Mouse (Mus musculus) left cerebral cortex, adult 2 months (tissue): ENCODE results near the gene Flii. TPM values are rescaled to one million over a fixed set of nuclear protein-coding genes. Genes with fewer than 3 reads are reported as not detected.

Experiments
- DNase-seq, 2 experiments: peaks; one replicate each; pipeline ENCODE4 v3.0.0; 2021 to 2022; ENCODE audit warnings: low spot score in 2 of 2, mixed read lengths in 1 of 2; ENCODE audit errors: extremely low spot score in 1 of 2
- H3K27ac ChIP-seq: fragments of 200-600 bp; 2 replicates; pipeline ENCODE4 v1.8.1; 2022
- H3K4me3 ChIP-seq: fragments of 200-600 bp; 2 replicates; pipeline ENCODE4 v1.8.1; 2022
- CTCF ChIP-seq: fragments of 200-600 bp; IDR thresholded peaks from 2 replicates; pipeline ENCODE4 v1.8.1; 2022; ENCODE audit warnings: antibody characterized with exemption, mild to moderate bottlenecking, moderate library complexity
- intact Hi-C: fragments of 180-260 bp; cut with DNase I; formaldehyde crosslinking; loops from one replicate; pipeline ENCODE4 v1.15.1; 2025
- long read RNA-seq, 2 experiments: library from polyadenylated mRNA; stranded (forward); transcript quantifications; one replicate each; pipeline ENCODE4 v2.0.0; 2021; ENCODE audit warnings: borderline mapping rate in 2 of 2
- total RNA-seq, 2 experiments: library from RNA; stranded (reverse); gene quantifications; 2 replicates each; pipeline ENCODE4 v1.2.3; 2021

Flii gene
- 10 to 100 TPM; 65.0 to 65.3 TPM for total RNA-seq
- long read RNA-seq, experiment 1, full-length matches to known transcripts: 43 of 71 reads
- long read RNA-seq, experiment 1, partial matches to known transcripts: 5 of 71 reads
- long read RNA-seq, experiment 1, other reads (novel, unspliced or antisense): 23 of 71 reads
- long read RNA-seq, experiment 2, full-length matches to known transcripts: 40 of 84 reads
- long read RNA-seq, experiment 2, partial matches to known transcripts: 7 of 84 reads
- long read RNA-seq, experiment 2, other reads (novel, unspliced or antisense): 37 of 84 reads

- TF ChIP-seq CTCF: peak; percentile 70
- Histone ChIP-seq H3K27ac (peak within 1 kb of the TSS; percentile 82), H3K4me3 (peak within 1 kb of the TSS; percentile 87)
- intact Hi-C loops: no loop called here
- DNase-seq: peak; percentile 78 to 84
These were observed at the start of gene Flii for GRCm38 (mm10) chr11:60726601-60727391. Gene Flii (minus strand): TSS chr11:60727263.

GRCm38 (mm10) chr11:60776107-60776828 is 49.2 kb upstream of the Flii start:
- Histone ChIP-seq H3K4me3 (peak overlapping the region; percentile 88), H3K27ac (peak overlapping the region; percentile 95)
- no peak for DNase-seq
- no peak for TF ChIP-seq CTCF
- intact Hi-C loops: loop anchor here (2.0 to 5.0 kb wide), 2 partner anchors 79 to 103 kb away; partner anchors contain the start of genes Llgl1 and Tmem11

- H3K4me3 ChIP-seq: no peak overlapping the region
- intact Hi-C loops: loop anchor here (5.0 kb wide), 1 partner anchor 78 kb away; the partner anchor contains the start of gene Llgl1
- H3K27ac ChIP-seq: no peak overlapping the region
- no peak for DNase-seq
- no peak for TF ChIP-seq CTCF
These were observed 48.5 kb upstream of the Flii start for GRCm38 (mm10) chr11:60775578-60775977.

GRCm38 (mm10) chr11:60774841-60775240 is 47.8 kb upstream of the Flii start:
- no peak for DNase-seq
- Histone ChIP-seq H3K27ac (no peak overlapping the region), H3K4me3 (no peak overlapping the region)
- TF ChIP-seq CTCF: no peak
- intact Hi-C loops: loop anchor here (5.0 kb wide), 1 partner anchor 78 kb away; the partner anchor contains the start of gene Llgl1

GRCm38 (mm10) chr11:60774158-60774689 is 47.2 kb upstream of the Flii start:
- intact Hi-C loops: no loop called here
- H3K4me3 ChIP-seq: no peak overlapping the region
- DNase-seq: no peak
- H3K27ac ChIP-seq: no peak overlapping the region
- no peak for TF ChIP-seq CTCF

- Histone ChIP-seq H3K4me3 (no peak overlapping the region), H3K27ac (no peak overlapping the region)
- DNase-seq: no peak
- intact Hi-C loops: no loop called here
- no peak; the same call in 1 of the 2 replicates for TF ChIP-seq CTCF
These were observed 45.1 kb upstream of the Flii start for GRCm38 (mm10) chr11:60772161-60772560.

- no peak for DNase-seq
- Histone ChIP-seq H3K27ac (no peak overlapping the region), H3K4me3 (no peak overlapping the region)
- no peak for TF ChIP-seq CTCF
- intact Hi-C loops: no loop called here
These were observed 43.7 kb upstream of the Flii start for GRCm38 (mm10) chr11:60770776-60771175.

- Histone ChIP-seq H3K4me3 (no peak overlapping the region), H3K27ac (no peak overlapping the region)
- no peak for TF ChIP-seq CTCF
- intact Hi-C loops: no loop called here
- DNase-seq: no peak
These were observed 42.3 kb upstream of the Flii start for GRCm38 (mm10) chr11:60769322-60769721.

- Histone ChIP-seq H3K4me3 (no peak overlapping the region), H3K27ac (no peak overlapping the region)
- no peak for DNase-seq
- intact Hi-C loops: no loop called here
- TF ChIP-seq CTCF: peak; percentile 30
These were observed 39.9 kb upstream of the Flii start for GRCm38 (mm10) chr11:60766969-60767368.

GRCm38 (mm10) chr11:60761681-60762080 is 34.6 kb upstream of the Flii start:
- intact Hi-C loops: no loop called here
- H3K27ac ChIP-seq: no peak overlapping the region
- TF ChIP-seq CTCF: no peak
- no peak overlapping the region for H3K4me3 ChIP-seq
- no peak for DNase-seq

- Histone ChIP-seq H3K27ac (no peak overlapping the region), H3K4me3 (no peak overlapping the region)
- intact Hi-C loops: no loop called here
- no peak for DNase-seq
- no peak for TF ChIP-seq CTCF
These were observed 28.5 kb upstream of the Flii start for GRCm38 (mm10) chr11:60755570-60755969.
